Mouse (Mus musculus) R1 (cell line): ENCODE measurements around the gene St5.

Experiments
- DNase-seq: peaks from one replicate; pipeline ENCODE4 v3.0.0-alpha.2; 2018; ENCODE audit warnings: low read depth, low spot score

The St5 gene

GRCm38 (mm10) chr7:109641963-109642362 lies 61.4 kb downstream of the St5 start:
- no peak for DNase-seq

- DNase-seq, result no peak
Measured at GRCm38 (mm10) chr7:109641102-109641501, 62.3 kb downstream of the St5 start.

- DNase-seq, result no peak
Measured at GRCm38 (mm10) chr7:109637391-109637790, 66.0 kb downstream of the St5 start.

- no peak for DNase-seq
Measured at GRCm38 (mm10) chr7:109636086-109636792, 67.2 kb downstream of the St5 start.

- DNase-seq, result peak; percentile 39
Measured at GRCm38 (mm10) chr7:109633404-109634085, 69.9 kb downstream of the St5 start.

GRCm38 (mm10) chr7:109631330-109631729 lies 72.1 kb downstream of the St5 start:
- no peak for DNase-seq

GRCm38 (mm10) chr7:109629871-109630778 lies 73.3 kb downstream of the St5 start:
- peak; percentile 75 for DNase-seq

GRCm38 (mm10) chr7:109628935-109629609 lies 74.3 kb downstream of the St5 start:
- DNase-seq, result peak; percentile 28

GRCm38 (mm10) chr7:109627851-109628250 lies 75.6 kb downstream of the St5 start:
- DNase-seq, result no peak

GRCm38 (mm10) chr7:109622234-109622838 lies 81.1 kb downstream of the St5 start:
- no peak for DNase-seq

- no peak for DNase-seq
Measured at GRCm38 (mm10) chr7:109620967-109621366, 82.4 kb downstream of the St5 start.

GRCm38 (mm10) chr7:109620288-109620687 lies 83.1 kb downstream of the St5 start:
- no peak for DNase-seq

GRCm38 (mm10) chr7:109618721-109619120 lies 84.7 kb downstream of the St5 start:
- peak; percentile 75 for DNase-seq

- no peak for DNase-seq
Measured at GRCm38 (mm10) chr7:109617838-109618237, 85.6 kb downstream of the St5 start.

- peak; percentile 100 for DNase-seq
Measured at GRCm38 (mm10) chr7:109616034-109616979, 87.1 kb downstream of the St5 start.

GRCm38 (mm10) chr7:109615601-109616000 lies 87.8 kb downstream of the St5 start:
- no peak for DNase-seq

GRCm38 (mm10) chr7:109614939-109615338 lies 88.5 kb downstream of the St5 start:
- DNase-seq, result no peak

- peak; percentile 84 for DNase-seq
Measured at GRCm38 (mm10) chr7:109613531-109614021, 89.8 kb downstream of the St5 start.

- DNase-seq, result peak; percentile 69
Measured at GRCm38 (mm10) chr7:109613051-109613450, 90.4 kb downstream of the St5 start.

- no peak for DNase-seq
Measured at GRCm38 (mm10) chr7:109612531-109612930, 90.9 kb downstream of the St5 start.
